Mouse (Mus musculus) thymus, adult 2 months (tissue): ENCODE results near the gene Gm49318.

ENCODE experiments used
- CTCF ChIP-seq: fragments of 200-500 bp; IDR thresholded peaks from 2 replicates; pipeline ENCODE4 v1.5.1; 2012; ENCODE audit warnings: mild to moderate bottlenecking, control low read depth, low read length, moderate library complexity, borderline replicate concordance; ENCODE audit not compliant: control insufficient read depth, poor library complexity, insufficient read depth; ENCODE audit errors: extremely low read depth
- POLR2A ChIP-seq: fragments of 200-500 bp; IDR thresholded peaks from 2 replicates; pipeline ENCODE4 v1.6.1; 2012; ENCODE audit warnings: mild to moderate bottlenecking, low read length, control low read depth, moderate library complexity; ENCODE audit not compliant: control insufficient read depth, poor library complexity, insufficient read depth; ENCODE audit errors: extremely low read depth

DNA sequence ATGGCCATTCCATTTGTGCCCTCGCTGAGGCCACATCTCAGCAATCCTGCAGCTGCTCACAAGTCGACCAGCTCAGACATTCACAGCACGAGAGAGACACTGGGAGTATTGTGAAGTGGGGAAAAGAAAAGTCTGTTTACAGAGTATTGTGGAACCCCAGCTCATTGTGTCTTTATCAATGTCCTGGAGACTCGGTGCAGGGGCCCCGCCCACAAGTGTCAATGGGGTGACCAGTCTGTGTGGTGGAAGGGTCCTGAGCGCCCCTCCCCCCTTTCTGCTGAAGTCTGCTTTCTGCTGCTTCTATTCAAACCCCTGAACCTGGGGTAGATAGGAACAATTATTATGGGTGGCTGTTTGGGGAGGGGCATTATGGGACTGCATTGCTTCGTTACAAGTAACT, 42.6 kb downstream of the Gm49318 start:
- TF ChIP-seq CTCF = no peak
- TF ChIP-seq POLR2A = no peak
